Mouse (Mus musculus): Measurements from ENCODE around the gene Ngdn.

- TF ChIP-seq POLR2A (IDR thresholded peaks at IDR 0.05; ENCODE audit: borderline replicate concordance, extremely low read depth, low read depth, low read length) (no peak), CTCF (IDR thresholded peaks at IDR 0.05; ENCODE audit: insufficient read depth, low read length) (no peak)
Measured at GRCm38 (mm10) chr14:55059009-55059408, 43.8 kb downstream of the Ngdn start.

Measured in lung, adult 2 months (tissue).